Mouse (Mus musculus) bone marrow macrophage, adult 2 months (primary cell): ENCODE data around the gene Supt20. TPM values are rescaled to one million over a fixed set of nuclear protein-coding genes. Genes with fewer than 3 reads are reported as not detected.
"Not testable (repeated sequence)": the region's sequence is repeated elsewhere in the genome, so short reads cannot be mapped to it uniquely, and the experiment has no call there.

Source experiments
- H3K27ac ChIP-seq: 2 replicates; pipeline ENCODE4 v1.5.1; 2012; ENCODE audit warnings: low read depth, low read length; ENCODE audit not compliant: insufficient read depth
- H3K4me1 ChIP-seq: 2 replicates; pipeline ENCODE4 v1.6.1; 2012; ENCODE audit warnings: low read length; ENCODE audit not compliant: control insufficient read depth, insufficient read depth
- H3K4me3 ChIP-seq: 2 replicates; pipeline ENCODE4 v1.5.1; 2012; ENCODE audit warnings: mild to moderate bottlenecking, low read length, moderate library complexity; ENCODE audit not compliant: insufficient read depth
- CTCF ChIP-seq: IDR thresholded peaks from 2 replicates; pipeline ENCODE4 v1.5.1; 2012; ENCODE audit warnings: low read depth, mild to moderate bottlenecking, low read length, moderate library complexity
- POLR2A ChIP-seq: IDR thresholded peaks from 2 replicates; pipeline ENCODE4 v1.6.1; 2012; ENCODE audit warnings: mild to moderate bottlenecking, low read depth, low read length, borderline replicate concordance
- polyA plus RNA-seq: library from polyadenylated mRNA; stranded (reverse); fragments of >200 nt; gene quantifications from 2 replicates; pipeline ENCODE4 v1.2.4, GENCODE M21; 2012; ENCODE audit not compliant: missing spikeins, insufficient read depth, insufficient read length

Supt20 gene
- polyA plus RNA-seq, 1 experiment = 64.4 TPM

DNA sequence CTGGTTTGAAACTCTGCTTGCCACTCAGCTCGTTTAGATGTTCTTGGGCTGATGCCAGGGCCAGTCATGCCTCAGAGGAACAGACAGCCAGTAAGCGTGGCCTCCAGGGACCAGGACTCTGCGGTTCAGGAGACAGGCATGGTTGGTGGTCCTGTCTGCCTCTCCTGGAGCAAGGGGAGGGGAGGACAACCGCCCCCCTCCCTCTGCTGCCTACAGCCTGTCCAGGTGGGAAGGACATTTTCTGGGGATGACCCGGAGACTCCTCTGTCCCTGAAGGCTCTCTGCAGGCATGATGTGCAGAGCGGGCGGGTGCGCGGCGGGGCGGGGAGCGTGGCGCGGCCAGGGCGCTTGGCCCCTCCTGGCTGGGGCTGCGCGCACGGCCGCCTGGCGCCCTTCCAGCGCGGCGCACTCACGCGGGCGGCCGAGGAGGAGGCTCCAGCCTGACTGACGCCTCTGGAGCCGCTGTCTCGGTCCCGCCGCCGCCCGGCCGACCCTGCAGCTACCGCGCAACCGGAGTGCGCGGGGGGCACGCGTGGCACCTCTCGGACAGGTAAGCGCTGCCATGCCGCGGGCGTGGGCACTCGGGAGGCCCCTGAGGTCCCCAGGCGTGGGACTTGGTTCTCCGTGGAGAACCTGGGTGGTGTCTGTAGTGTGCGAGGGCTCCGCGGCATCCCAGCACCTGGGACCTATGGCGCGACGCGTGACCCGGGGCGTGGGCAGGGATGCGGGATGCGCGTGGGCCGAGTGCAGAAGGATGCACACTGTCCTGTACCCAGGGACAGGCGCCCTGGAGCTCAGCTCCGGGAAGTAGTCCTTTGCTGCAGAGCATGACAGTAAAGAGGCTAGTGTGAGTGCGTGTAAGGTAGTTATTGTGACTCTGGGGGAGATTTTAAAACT lies 62.8 kb downstream of the Supt20 start, which contains the start of gene Smad9:
Smad9 (plus strand) TSS at position 438 of the 897 bp plus-strand sequence.
- Histone ChIP-seq H3K4me1 (no peaks in the 10 kb centered on the region), H3K27ac (no peak within 1 kb of the TSS), H3K4me3 (peak within 1 kb of the TSS; percentile 67)
- TF ChIP-seq CTCF (no peak), POLR2A (no peak)

DNA sequence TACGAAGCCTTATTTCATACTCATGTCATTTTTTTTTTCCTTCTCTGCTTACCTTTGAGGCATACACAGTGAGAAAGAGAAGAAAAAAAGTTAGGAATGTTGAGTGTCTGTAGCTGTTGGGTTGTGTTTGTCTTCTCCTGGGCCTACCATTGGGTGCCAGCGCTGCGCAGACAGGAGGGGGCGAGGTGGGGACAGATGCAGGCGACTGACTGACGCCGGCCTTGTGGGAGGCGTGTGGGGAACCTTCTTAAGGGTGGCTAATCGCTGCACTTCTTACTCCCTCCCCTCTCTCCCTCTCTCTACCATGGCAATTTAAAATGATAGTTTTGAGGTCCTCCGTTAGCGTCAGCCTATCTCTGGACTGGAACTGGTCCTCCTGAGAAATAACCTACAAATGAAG lies 63.5 kb downstream of the Supt20 start:
- Histone ChIP-seq H3K4me3 (peak overlapping the region; percentile 67), H3K4me1 (no peaks in the 10 kb centered on the region), H3K27ac (no peak overlapping the region)
- TF ChIP-seq CTCF = no peak
- TF ChIP-seq POLR2A = no peak

DNA sequence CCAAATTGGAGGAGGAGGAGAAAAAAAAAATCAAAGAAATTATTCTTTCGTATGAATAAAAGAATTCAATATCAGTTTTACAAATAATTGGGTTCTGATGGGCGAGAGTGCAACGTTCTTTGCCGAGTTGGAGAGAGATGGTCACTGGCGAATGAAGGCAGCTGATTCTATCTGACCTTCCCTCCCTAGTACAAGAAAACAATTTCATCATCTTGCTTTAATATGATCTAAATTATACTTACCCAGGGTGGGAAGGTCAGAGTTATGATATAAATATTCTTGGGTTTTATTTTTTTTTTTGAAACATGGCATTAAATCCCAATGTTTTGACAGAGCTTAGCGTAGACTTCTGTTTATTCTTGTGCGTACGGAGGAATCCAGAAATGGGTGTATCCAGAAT lies 64.8 kb downstream of the Supt20 start:
- H3K27ac ChIP-seq = no peak overlapping the region
- H3K4me1 ChIP-seq = no peaks in the 10 kb centered on the region
- H3K4me3 ChIP-seq = no peak overlapping the region
- TF ChIP-seq POLR2A = no peak
- TF ChIP-seq CTCF = no peak

DNA sequence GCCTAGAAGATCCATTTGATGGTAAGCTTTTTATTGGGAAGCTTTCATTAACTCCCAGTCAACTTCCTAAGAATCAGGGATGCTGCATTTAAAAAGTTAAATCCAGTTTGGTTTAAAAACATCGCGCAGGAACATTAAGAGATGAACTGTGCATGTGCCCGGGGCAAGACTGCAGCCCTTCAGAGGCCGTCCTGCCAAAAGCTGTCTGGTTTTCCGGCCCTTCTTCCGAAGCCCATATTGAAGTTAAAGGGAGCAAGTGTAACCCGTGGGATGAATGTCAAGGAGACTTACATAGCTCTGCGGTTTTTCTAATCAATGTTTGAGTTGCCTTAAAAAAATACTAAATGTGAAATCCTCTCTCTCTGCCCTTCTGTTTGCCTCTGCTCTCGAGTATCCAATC lies 66.6 kb downstream of the Supt20 start:
- H3K4me1 ChIP-seq = no peaks in the 10 kb centered on the region
- H3K4me3 ChIP-seq = no peak overlapping the region
- TF ChIP-seq POLR2A (no peak), CTCF (no peak)
- no peak overlapping the region for H3K27ac ChIP-seq

DNA sequence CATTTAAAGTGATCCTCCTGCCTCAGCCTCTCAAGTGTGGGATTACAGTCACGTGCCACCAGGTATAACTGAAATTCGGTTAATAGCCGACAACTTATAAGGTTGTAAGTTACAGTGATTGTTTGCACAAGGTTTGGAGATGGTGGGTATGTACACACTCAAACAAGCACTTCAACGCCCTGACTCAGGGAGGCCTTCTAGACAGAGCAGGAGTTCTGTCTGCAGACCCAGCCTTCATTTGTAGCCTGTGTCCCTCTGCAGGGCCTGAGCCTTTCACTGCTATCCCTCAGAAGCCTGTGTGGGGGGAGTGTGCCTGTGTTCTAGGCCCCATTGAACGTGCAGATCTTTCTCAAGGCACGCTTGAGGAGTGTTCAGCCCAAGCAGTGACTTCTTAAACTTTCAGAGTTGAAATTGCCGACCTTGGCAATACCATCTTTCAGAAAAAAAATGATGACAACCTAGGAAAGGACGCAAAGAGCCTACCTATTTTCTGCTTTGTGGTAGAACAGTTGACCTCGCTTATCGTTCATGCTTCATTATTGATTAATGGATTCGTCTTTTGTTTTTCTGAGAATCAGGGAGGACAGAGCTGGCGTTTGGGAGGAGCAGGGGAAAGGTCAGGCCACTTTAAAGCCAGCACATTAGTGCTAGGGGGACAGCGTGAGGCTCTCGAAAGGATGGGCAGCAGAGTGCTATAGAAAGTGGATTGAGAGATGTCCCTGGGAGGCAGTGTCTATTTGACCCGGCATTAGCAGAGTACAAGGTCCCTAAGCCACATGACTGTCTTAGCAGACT lies 67.9 kb downstream of the Supt20 start:
- Histone ChIP-seq H3K4me3 (no peak overlapping the region), H3K4me1 (no peaks in the 10 kb centered on the region), H3K27ac (no peak overlapping the region)
- TF ChIP-seq POLR2A (no peak), CTCF (no peak)

DNA sequence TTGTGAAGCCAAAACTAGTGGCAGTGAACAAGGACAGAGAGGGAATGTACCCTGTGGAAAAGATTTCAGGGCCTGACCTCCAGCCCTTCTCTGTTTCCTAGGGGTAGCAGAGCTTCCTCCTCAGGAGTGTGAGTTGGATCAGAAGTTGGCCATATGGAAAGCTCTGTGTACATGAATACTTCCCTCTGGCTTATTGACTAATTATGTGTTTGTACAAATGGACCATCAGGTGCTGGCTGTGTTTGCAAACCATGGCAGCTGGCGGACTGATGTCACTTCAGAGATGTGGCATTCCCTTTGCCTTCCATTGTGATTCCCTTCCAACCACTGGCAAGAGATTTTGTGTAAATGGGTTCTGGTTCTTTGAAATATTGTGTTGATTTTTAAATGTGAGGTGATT lies 68.7 kb downstream of the Supt20 start:
- Histone ChIP-seq H3K27ac (no peak overlapping the region), H3K4me1 (no peaks in the 10 kb centered on the region), H3K4me3 (no peak overlapping the region)
- TF ChIP-seq POLR2A (no peak), CTCF (no peak)

DNA sequence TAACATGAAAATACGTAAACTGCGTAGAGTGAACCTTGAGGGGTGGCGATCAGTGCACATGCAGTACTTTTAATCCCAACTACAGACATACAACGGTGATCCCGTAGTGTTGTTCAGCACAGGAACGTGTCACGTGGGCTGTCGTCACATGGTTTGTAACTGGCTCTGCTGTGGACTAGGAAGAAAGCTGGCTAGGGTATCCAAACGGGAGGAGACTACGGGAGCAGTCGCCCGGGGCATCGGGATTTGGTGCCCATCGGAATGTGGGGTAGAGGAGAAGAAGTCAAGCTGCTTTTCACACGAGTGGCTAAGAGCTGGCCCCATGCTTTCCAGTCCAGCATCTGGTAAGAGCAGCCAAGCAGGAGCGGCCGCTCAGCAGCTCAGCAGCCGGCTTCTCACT lies 71.8 kb downstream of the Supt20 start:
- TF ChIP-seq POLR2A (no peak), CTCF (no peak)
- no peak overlapping the region for H3K27ac ChIP-seq
- H3K4me3 ChIP-seq = no peak overlapping the region
- H3K4me1 ChIP-seq = no peaks in the 10 kb centered on the region

DNA sequence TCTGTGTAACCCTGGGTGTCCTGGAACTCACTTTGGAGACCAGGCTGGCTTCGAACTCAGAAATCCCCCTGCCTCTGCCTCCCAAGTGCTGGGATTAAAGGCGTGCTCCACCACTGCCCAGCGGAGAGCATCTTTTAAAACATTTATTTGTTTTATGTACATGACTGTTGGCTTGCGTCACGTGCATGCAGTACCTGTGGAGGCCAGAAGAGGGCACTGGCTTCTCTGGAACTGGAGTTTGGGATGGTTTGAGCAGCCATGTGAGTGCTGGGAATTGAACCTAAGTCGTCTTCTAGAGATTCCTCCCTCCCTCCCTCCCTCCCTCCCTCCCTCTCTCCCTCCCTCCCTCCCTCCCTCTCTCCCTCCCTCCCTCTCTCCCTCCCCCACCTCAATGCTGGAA lies 72.9 kb downstream of the Supt20 start:
- not testable (repeated sequence) for H3K4me3 ChIP-seq, H3K4me1 ChIP-seq, H3K27ac ChIP-seq

DNA sequence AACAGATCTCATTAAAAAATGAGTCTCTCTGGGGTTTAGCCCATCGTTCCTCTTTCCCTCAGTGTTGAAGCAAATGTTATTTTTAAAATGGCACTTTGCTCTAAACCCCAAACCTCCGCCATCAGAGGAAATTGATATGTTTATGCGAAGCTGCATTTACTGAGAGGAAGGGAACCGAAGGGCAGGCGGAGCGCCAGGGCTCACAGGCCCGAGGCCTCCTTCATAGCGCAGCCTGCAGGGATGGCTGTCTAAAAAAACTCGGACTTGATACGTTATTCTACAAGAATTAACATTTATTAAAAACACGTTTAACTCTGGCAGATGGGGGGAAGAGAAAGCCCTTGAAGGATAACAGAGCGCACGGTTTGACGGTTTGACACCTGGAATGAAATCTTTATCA lies 73.4 kb downstream of the Supt20 start:
- Histone ChIP-seq H3K4me3 (no peak overlapping the region), H3K27ac (no peak overlapping the region), H3K4me1 (no peaks in the 10 kb centered on the region)
- TF ChIP-seq POLR2A (no peak), CTCF (no peak)

DNA sequence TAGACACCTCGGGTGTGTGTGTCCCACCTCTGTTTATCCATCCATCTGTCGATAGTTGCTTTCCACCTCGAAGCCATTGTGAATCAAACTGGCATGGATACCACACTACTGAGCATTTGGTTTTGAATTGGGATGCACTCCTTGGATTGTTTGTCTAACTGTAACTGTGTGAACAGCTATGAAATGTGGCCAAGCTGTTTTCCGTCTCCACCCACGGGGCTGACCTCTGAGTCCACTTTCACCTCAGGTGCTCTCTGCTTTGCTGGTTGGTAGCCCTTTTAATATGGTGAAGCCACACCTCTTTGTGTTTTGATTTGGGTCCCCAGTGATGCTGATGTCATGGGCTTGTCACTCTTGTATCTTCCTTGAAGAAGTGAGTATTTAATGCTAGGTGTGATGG lies 74.2 kb downstream of the Supt20 start:
- TF ChIP-seq CTCF = no peak
- no peak for TF ChIP-seq POLR2A
- H3K27ac ChIP-seq = no peak overlapping the region
- no peak overlapping the region for H3K4me3 ChIP-seq
- H3K4me1 ChIP-seq = no peaks in the 10 kb centered on the region
